Mouse (Mus musculus): ENCODE data around the gene Ptprq. TPM values are rescaled to one million over a fixed set of nuclear protein-coding genes. Genes with fewer than 3 reads are reported as not detected.
A peak's percentile ranks its signal among the peaks of the same experiment; 100 is the strongest.

Gene Ptprq
- 0.62 and 0.63 TPM in 2 replicates for polyA plus RNA-seq (2012; rRNA removed)
- 0.23 TPM in 2 replicates for polyA plus RNA-seq (2014; fragmentation: Nextera tagmentation; extraction: Ambion mirVana)

GRCm38 (mm10) chr10:107719806-107720205 lies at the start of gene Ptprq:
Gene Ptprq, minus strand, starts transcription at chr10:107720051.
- no peaks in the 10 kb centered on the region for H3K27me3 ChIP-seq (ENCODE audit: control insufficient read depth, insufficient read depth, low read length)
- no peak within 1 kb of the TSS for H3K4me2 ChIP-seq (replicated peaks; ENCODE audit: low read depth, low read length, severe bottlenecking)
- H3K36me3 ChIP-seq (ENCODE audit: control insufficient read depth, insufficient read depth, low read length), result no peaks in the 10 kb centered on the region
- no peak within 1 kb of the TSS for H3K9ac ChIP-seq (ENCODE audit: low read depth, low read length, severe bottlenecking)
- H3K4me3 ChIP-seq (replicated peaks; ENCODE audit: low read length), result no peak within 1 kb of the TSS
- no peak for ATAC-seq (ENCODE audit: low FRiP score, low read depth)
- no peak for DNase-seq (ENCODE audit: low spot score)
- no peaks in the 10 kb centered on the region for H3K4me1 ChIP-seq (ENCODE audit: control insufficient read depth, insufficient read depth, low read length)
- WGBS, result 75% methylated on average over 1 of the region's 1 CpGs
- no peaks in the 10 kb centered on the region for H3K9me3 ChIP-seq (ENCODE audit: control insufficient read depth, low read length)
- no peak for TF ChIP-seq POLR2A (IDR thresholded peaks at IDR 0.05; ENCODE audit: borderline replicate concordance, extremely low read depth, insufficient read depth, insufficient read length)
- no peak within 1 kb of the TSS for H3K27ac ChIP-seq (replicated peaks; ENCODE audit: low read depth, low read length)

- Histone ChIP-seq H3K9ac (ENCODE audit: low read depth, low read length, severe bottlenecking) (no peak overlapping the region), H3K9me3 (ENCODE audit: control insufficient read depth, low read length) (no peaks in the 10 kb centered on the region), H3K27me3 (ENCODE audit: control insufficient read depth, insufficient read depth, low read length) (no peaks in the 10 kb centered on the region), H3K4me3 (replicated peaks; ENCODE audit: low read length) (no peak overlapping the region), H3K4me2 (replicated peaks; ENCODE audit: low read depth, low read length, severe bottlenecking) (no peak overlapping the region), H3K36me3 (ENCODE audit: control insufficient read depth, insufficient read depth, low read length) (no peaks in the 10 kb centered on the region), H3K27ac (replicated peaks; ENCODE audit: low read depth, low read length) (no peak overlapping the region), H3K4me1 (ENCODE audit: control insufficient read depth, insufficient read depth, low read length) (no peaks in the 10 kb centered on the region)
- ATAC-seq (ENCODE audit: low FRiP score, low read depth) (no peak), DNase-seq (ENCODE audit: low spot score) (no peak)
- TF ChIP-seq POLR2A (IDR thresholded peaks at IDR 0.05; ENCODE audit: borderline replicate concordance, extremely low read depth, insufficient read depth, insufficient read length), result no peak
- 74% methylated on average over 1 of the region's 1 CpGs for WGBS
Measured at GRCm38 (mm10) chr10:107759624-107760023, 39.8 kb upstream of the Ptprq start.

- no peak overlapping the region for H3K27ac ChIP-seq (replicated peaks; ENCODE audit: low read depth, low read length)
- no peak for DNase-seq (ENCODE audit: low spot score)
- H3K4me3 ChIP-seq (replicated peaks; ENCODE audit: low read length), result no peak overlapping the region
- 88% methylated on average over 3 of the region's 3 CpGs for WGBS
- no peaks in the 10 kb centered on the region for H3K9me3 ChIP-seq (ENCODE audit: control insufficient read depth, low read length)
- H3K36me3 ChIP-seq (ENCODE audit: control insufficient read depth, insufficient read depth, low read length), result no peaks in the 10 kb centered on the region
- no peak for ATAC-seq (ENCODE audit: low FRiP score, low read depth)
- no peak for TF ChIP-seq POLR2A (IDR thresholded peaks at IDR 0.05; ENCODE audit: borderline replicate concordance, extremely low read depth, insufficient read depth, insufficient read length)
- H3K4me2 ChIP-seq (replicated peaks; ENCODE audit: low read depth, low read length, severe bottlenecking), result no peak overlapping the region
- H3K4me1 ChIP-seq (ENCODE audit: control insufficient read depth, insufficient read depth, low read length), result no peaks in the 10 kb centered on the region
- no peak overlapping the region for H3K9ac ChIP-seq (ENCODE audit: low read depth, low read length, severe bottlenecking)
- no peaks in the 10 kb centered on the region for H3K27me3 ChIP-seq (ENCODE audit: control insufficient read depth, insufficient read depth, low read length)
Measured at GRCm38 (mm10) chr10:107753471-107753870, 33.6 kb upstream of the Ptprq start.

GRCm38 (mm10) chr10:107752351-107753143 lies 32.7 kb upstream of the Ptprq start:
- Histone ChIP-seq H3K27me3 (ENCODE audit: control insufficient read depth, insufficient read depth, low read length) (no peaks in the 10 kb centered on the region), H3K4me3 (replicated peaks; ENCODE audit: low read length) (no peak overlapping the region), H3K9me3 (ENCODE audit: control insufficient read depth, low read length) (no peaks in the 10 kb centered on the region), H3K27ac (replicated peaks; ENCODE audit: low read depth, low read length) (no peak overlapping the region), H3K4me2 (replicated peaks; ENCODE audit: low read depth, low read length, severe bottlenecking) (peak overlapping the region; percentile 37), H3K4me1 (ENCODE audit: control insufficient read depth, insufficient read depth, low read length) (no peaks in the 10 kb centered on the region), H3K36me3 (ENCODE audit: control insufficient read depth, insufficient read depth, low read length) (no peaks in the 10 kb centered on the region), H3K9ac (ENCODE audit: low read depth, low read length, severe bottlenecking) (no peak overlapping the region)
- 24% methylated on average over 15 of the region's 15 CpGs for WGBS
- TF ChIP-seq POLR2A (IDR thresholded peaks at IDR 0.05; ENCODE audit: borderline replicate concordance, extremely low read depth, insufficient read depth, insufficient read length), result no peak
- no peak for ATAC-seq (ENCODE audit: low FRiP score, low read depth)
- no peak for DNase-seq (ENCODE audit: low spot score)

GRCm38 (mm10) chr10:107751944-107752343 lies 32.1 kb upstream of the Ptprq start:
- no peaks in the 10 kb centered on the region for H3K36me3 ChIP-seq (ENCODE audit: control insufficient read depth, insufficient read depth, low read length)
- no peak overlapping the region for H3K4me2 ChIP-seq (replicated peaks; ENCODE audit: low read depth, low read length, severe bottlenecking)
- DNase-seq (ENCODE audit: low spot score) (no peak), ATAC-seq (ENCODE audit: low FRiP score, low read depth) (no peak)
- no peaks in the 10 kb centered on the region for H3K27me3 ChIP-seq (ENCODE audit: control insufficient read depth, insufficient read depth, low read length)
- WGBS, result 24% methylated on average over 6 of the region's 6 CpGs
- peaks cover 1% of the 10 kb centered on the region; the same call in 1 of the 2 replicates for H3K4me1 ChIP-seq (ENCODE audit: control insufficient read depth, insufficient read depth, low read length)
- H3K4me3 ChIP-seq (replicated peaks; ENCODE audit: low read length), result no peak overlapping the region
- no peak overlapping the region for H3K27ac ChIP-seq (replicated peaks; ENCODE audit: low read depth, low read length)
- H3K9me3 ChIP-seq (ENCODE audit: control insufficient read depth, low read length), result no peaks in the 10 kb centered on the region
- no peak overlapping the region for H3K9ac ChIP-seq (ENCODE audit: low read depth, low read length, severe bottlenecking)
- no peak for TF ChIP-seq POLR2A (IDR thresholded peaks at IDR 0.05; ENCODE audit: borderline replicate concordance, extremely low read depth, insufficient read depth, insufficient read length)
